Mouse (Mus musculus): ENCODE results near the gene Mansc4. TPM values are rescaled to one million over a fixed set of nuclear protein-coding genes. Genes with fewer than 3 reads are reported as not detected.
A peak's percentile ranks its signal among the peaks of the same experiment; 100 is the strongest.

The Mansc4 gene
- total RNA-seq, 2 experiments from 2014 or later = not detected

DNA sequence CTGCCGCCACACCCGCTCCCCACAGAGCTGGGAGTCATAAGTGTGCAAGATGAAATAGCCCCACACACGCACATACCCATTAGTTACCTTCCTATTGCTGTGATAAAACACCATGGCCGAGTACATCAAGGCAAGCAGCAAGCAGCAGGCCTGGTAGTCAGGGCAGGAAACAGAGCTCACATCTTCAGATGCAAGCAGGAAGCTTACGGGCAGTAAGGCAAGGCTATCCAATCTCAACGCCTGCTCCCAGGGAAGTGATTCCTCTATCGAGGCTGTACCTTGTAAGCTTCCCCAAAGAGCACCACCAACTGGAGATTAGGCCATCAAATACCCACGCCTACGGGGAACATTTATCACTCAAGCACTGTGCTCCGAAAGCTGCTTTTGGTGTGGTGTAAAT is 6.9 kb downstream of the Mansc4 start:
- no peak for DNase-seq

DNA sequence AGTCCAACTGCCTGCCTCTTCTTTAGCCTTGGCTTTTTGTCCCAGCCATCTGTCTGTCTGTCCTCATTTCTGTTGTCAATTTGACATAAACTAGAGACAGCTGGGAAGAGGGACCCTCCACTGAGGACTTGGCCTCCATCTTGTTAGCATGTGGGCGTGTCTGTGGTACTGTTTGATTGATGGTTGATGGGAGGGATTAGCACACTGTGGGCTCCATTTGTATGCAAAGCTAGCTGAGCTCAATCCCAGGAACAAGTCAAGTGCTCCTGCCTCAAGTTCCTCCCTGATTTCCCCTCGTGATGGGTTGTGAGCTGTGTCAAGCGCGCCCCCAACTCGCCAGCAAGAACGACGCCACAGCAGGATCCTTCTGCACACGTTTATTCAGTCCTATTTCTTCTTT is 10.0 kb downstream of the Mansc4 start:
- no peak for DNase-seq

DNA sequence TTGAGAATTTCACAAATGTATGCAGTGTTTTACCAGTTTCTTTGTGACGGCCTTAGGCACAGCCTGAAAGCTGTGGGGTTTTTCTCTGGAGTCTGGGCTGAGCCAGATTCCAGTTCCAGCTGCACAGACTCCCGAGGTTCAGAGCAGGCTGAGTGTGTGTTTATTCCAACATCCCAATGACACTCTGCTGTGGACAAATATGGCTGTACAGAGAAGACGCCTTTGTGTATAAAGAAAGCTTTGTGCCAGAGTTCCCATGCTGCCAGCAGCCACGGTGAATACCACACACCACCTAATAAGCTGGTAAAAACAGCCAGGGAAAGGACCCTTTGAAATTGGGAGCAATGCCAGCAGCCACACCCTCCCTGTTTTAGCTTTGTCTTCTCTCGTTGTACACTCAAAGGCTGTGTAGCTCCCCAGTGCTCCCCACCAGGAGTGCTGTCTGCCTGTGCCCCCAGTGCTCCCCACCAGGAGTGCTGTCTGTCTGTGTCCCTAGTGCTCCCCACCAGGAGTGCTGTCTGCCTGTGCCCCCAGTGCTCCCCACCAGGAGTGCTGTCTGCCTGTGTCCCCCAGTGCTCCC is 10.9 kb downstream of the Mansc4 start:
- DNase-seq = no peak

DNA sequence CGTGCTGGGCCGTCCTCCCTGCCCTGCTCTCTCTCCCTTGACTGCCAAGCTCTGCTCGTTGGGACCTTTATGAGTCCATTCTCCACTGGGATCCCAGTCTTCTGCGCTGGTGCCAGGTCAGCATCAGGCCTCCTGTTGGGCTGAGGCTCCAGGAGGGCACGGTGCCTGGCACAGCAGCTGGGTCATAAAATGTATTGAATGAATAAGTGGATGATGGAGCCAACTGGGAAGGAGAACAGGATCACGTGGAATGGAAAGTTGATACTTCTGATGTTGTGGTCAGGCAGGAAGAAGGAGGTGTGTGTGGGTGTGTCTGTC is 21.9 kb downstream of the Mansc4 start:
- DNase-seq = peak; percentile 42 to 72

DNA sequence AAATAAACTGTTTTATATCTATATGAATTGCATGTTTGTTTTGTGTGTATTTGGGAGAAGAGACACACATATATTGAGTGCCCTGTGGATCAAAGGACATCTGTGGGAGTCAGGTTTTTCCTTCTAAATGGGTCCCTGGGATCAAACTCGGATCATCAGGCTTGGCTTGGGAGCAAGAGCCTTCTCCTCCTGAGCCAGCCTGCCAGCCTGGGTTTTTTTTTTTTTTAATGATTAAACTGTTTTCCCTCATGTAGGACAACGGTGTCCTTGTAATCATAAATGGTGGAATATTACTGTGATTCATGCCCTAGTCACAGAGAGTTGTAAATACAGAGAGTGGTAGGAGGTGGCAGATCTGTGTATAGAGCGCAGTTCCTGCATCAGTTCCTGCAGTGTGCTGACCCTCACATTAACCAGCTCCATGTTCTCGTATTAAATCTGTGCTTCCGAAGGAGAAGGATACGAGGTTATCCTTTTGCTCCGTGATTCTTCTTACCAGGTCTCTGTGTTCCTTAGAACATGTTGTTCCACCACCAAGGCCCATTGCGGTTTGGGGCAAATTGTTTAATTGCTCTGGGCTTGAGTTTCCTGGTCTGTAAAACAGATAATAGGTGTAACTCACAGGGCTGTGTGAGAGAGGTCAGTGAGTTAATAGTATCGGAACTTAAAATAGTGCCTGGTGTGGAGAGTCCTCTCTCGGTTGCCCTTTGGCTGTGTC is 22.4 kb downstream of the Mansc4 start:
- DNase-seq = no peak

DNA sequence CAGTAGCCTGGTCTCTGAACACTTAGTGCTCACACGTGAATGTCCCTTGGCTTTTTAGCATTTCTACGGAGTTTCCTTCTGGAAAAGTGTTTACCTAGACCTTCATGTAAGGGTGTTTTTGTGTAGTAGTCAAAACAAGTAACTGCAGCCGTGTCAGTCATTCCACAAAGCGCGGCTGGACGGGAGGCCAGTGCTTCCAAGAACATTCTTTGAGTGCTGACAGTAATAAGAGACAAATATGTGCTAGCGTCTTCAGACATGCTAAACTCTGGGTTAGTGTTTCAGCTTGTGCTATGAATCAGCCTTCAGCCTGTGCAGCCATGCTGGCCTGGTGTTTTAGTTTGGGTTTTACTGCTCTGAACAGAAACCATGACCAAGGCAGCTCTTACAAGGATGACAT is 24.1 kb downstream of the Mansc4 start:
- DNase-seq = no peak

DNA sequence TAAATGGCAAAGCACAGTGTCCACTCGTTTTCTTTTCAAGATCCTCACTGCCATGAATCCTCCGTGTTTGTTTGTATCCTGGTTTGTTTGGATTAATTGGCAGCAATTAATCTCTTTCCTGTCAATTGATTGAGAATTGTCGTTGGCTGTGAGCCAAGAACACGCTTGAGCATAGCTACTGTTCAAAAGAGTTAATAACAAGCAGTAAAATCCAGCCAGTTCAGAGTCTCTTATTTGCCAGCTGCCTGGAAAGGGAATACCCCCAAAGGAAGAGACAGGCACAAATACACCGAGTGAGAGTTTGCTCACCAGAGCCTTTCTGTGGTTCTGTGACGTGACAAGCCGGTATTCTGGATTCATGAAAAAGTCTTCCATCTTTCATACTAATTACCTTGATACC is 24.8 kb downstream of the Mansc4 start:
- DNase-seq = no peak

DNA sequence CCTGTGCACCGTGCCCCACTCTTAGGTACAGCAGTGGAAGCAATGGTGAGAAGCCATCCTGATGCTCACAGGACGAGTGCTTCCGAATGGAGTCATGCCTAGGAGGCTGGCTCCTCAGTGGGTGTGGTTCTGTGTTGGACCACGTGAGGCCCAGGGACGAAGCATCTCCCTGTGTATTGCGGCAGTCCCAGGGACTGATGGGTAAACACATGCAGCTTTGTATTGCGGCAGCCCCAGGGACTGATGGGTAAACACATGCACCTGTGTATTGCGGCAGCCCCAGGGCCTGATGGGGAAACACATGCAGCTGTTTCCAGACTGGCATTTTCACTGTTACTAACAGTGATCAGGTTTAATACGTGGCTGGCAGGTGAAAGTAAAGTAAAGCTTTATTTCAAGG is 25.2 kb downstream of the Mansc4 start:
- DNase-seq = no peak

DNA sequence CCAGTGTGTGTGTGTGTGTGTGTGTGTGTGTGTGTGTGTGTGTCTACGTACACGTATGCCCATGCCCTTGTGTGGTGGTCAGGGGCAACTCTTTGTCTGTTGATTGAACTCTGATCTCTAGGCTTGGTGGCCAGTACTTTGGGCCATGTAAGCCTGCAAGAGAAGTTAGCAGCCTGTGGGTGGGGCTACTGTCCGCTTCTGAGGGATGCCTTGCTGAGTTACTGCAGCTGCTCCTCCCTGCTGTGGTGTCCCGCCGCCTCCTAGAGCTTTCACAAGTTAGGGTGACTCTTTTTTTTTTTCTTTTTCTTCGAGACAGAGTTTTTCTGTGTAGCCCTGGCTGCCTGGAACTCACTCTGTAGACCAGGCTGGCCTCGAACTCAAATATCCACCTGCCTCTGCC is 27.5 kb downstream of the Mansc4 start:
- DNase-seq = peak; percentile 23 to 31

DNA sequence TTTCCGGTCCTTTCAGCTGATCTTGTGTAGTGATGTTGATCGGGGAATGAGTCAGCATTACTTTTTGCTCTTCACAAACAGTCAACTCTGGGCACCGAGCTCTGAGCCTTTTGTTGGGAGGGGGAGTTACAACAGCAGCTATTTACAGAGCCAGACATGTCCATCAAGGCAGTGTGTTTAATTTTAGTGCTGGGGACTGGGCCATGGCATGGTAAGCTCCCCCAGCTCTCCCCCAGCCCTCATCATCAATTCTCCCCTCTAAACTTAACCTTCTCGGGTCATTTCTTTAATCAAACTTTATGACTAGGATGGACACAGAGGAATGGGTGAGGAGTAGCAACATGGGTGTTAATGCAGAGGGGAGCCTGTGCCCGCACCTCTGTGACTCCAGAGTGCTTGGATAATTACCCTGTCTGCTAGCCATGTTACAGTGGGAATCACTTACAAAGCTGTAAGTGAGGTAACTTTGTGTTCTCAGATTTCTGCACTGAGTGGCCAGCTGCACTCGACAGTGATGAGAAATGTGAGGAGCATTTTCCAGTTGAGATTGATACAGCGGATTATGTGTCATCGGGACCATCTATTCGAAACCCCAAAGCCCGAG is 31.4 kb downstream of the Mansc4 start:
- DNase-seq = no peak

DNA sequence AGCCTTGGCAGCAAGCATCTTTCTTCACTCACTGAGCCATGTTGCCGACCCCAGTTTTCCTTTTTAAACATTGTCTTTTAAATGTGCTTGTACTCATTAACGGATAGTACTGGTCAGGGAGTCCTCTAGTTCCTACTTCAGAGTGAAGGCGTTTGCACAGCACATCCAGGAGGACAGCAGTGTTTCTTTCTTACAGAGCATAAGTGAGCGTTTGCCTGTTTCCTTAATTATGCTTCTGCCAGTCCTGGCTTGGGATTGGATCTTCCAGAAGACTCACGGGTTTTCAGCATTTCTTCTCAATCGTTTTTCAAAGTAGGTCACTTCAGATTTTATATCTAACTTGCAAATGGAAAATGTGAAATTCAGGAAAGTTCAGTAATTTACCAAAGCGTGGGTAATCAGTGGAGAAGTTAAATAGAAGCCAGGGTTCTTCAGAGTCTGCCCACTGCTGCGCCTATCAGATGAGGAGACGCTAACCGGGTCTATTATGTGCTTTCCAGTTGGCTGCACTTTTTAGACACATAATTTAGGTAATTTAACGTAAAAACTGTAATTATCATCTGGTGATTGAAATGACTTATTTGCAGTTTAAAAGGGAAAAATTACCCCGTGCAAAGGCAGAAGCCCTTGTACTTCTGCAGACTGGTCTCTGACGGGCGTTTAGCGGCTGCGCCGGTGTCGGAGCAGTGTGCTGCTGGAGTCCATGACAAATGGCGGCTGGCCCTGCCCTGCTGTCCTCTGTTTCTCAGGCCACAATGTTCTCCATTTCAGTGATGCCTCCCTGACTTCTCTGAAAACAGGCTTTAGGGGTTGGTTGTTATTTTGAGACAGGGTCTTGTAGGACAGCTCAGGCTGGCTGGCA is 32.8 kb downstream of the Mansc4 start:
- no peak for DNase-seq

DNA sequence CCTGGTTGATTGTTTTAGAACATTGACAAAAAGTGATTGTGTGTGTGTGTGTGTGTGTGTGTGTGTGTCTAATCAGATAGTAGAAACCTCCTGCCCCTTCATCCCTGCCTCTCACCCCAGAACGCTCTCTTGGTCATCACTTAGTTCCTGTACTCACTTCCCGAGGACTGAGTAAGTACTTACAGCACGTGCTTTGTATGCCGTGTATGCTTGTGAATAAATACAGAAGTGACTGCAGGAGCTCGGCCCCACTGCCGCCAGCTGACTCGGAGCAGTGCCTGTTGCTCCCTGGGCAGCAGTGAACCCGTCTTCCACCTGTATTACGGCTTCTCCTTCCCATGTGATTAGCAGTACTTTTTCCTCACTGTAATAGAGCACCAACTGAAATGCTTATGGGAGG is 34.4 kb downstream of the Mansc4 start:
- no peak for DNase-seq

DNA sequence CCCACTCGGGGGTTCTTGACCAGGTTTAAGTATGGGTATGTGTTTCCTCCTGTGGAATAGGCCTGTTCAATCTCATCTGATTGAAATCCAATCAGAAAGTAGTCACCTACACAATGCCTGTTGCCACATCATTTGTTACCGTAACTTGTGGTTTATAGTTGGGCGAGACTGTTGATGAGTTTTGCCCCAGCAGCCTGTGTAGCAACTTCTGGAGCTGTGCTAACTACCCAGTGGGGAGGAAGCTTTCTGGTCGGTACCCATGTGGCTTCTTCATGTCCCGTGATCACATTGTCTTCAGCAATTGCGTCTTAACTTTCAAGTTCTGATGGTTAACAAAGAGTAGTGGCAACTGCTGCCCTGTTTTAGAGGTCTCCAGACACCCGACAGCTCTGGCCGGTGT is 35.2 kb downstream of the Mansc4 start:
- DNase-seq = no peak

DNA sequence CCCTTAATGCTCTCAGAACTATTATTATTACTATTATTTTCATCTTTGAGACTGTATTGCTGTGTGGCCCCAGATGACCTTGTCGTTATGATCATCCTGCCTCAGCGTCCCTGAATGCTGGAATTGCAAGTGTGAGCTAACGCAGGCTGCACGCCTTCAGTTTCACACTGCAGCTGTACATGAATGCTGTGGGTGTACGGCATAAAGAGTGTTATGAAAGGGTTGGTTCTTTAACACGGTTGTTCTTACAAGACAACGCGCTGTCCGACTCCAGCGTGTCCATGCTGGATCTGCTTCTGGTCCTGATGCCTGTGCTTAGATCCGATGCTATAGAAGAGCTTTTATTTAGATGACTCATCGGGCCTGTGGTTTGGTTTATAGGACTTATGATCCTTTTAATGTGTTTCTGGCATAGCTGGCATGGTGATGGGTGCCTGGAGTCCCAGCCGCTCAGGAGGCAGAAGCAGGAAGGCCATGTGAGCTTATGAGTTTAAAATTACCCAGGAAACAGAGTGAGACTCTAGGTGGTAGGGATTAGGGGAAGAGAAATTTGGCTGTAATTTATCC is 37.5 kb downstream of the Mansc4 start:
- no peak for DNase-seq

DNA sequence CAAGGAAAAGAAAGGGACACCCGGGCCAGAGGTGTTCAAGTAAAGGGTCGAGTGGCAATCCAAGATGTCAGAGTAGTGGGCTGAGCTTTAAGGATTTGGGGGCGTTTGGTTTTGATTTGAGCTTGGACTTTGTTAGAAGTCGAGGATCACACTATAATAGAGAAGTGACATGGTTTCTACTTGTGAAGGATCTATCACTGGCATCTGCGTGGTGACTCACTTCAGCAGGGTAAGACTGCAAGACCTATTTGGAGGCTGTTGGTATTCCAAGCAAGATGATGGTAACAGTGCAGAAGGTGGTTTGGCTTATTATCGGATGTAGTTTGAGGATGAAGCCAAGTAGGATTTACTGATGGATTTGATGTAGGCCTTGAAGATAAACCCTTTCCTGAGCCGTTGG is 43.2 kb downstream of the Mansc4 start:
- no peak for DNase-seq

DNA sequence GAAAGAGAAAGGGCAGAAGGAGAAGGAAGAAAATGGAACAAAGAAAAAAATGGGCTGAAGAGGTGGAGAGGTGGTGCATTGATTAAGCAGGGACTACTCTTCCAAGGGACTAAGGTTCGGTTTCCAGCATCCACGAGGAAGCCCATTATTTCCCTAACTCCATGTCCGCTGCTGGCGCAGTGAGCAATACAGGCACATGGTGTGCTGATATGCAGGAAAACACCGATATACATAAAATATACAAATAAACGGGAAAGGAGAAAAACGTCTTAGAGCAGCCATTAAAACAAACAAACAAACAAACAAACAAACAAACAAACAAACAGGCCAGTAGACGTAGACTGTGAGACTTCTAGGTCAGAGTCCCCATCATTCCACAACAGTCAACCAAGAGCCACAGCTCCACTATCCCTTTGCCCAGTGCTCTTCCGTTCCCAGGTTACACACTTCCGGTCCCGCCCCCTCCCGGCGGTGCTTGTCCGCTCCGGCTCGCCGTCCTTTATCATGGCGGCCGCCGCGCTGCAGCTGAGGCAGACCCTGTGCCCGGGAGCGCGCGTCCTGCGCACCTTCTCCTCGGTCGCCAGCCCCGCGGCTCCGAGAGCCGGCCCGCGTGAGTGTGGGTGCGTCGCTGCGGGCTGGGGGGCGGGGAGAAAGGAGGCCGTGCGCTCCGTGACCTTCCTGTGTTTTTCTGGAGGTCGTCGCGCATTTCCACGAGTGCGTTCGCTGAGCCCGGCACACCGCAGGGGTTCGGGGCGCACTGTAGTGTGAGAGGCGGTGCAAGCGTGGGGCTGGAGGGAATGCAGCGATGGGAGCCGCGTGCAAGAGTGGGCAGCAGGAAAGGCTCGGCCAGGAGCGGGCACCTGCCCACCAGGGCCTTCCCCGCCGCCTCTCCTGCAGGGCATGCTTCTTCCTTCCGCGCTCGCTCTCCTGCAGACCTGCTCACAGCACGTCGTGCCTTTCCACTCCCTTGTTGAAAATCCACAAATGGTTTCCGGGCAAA is 44.2 kb downstream of the Mansc4 start, which contains the start of gene Mrps35:
Gene Mrps35 (plus strand): TSS at position 474 of the 1,000 bp plus-strand sequence.
- peak; percentile 92 to 95 for DNase-seq

DNA sequence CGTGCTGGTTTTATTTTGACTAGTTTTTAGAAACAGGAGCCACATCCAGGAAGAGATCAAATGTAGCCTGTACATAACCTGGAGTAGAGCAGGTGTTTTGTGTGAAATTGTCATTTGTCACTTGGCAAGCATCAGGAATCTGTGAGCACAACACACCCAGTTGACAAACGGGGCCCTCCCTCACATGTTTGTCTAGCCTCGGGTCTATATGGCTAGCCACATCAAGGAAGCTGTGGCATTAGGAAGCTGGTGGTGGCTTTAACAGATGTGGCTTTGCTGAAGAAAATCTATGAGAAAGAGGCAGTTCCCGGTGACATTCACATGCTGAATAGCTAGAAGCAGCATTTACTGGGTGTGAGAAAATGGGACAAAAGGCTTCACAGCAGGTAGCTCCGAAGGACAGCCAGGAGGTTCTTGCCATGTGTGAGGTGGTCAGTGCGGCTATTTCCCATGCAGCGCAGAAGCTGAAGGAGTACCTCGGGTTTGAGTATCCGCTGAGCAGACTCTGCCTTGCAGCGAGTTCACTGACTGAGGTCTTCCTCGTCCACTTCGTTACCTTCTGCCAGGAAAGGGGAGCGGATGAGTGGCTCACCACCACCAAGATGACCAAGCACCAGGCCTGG is 54.4 kb downstream of the Mansc4 start, which contains the start of gene Rep15:
Gene Rep15 (plus strand): TSS at position 282 of the 623 bp plus-strand sequence.
- no peak for DNase-seq

DNA sequence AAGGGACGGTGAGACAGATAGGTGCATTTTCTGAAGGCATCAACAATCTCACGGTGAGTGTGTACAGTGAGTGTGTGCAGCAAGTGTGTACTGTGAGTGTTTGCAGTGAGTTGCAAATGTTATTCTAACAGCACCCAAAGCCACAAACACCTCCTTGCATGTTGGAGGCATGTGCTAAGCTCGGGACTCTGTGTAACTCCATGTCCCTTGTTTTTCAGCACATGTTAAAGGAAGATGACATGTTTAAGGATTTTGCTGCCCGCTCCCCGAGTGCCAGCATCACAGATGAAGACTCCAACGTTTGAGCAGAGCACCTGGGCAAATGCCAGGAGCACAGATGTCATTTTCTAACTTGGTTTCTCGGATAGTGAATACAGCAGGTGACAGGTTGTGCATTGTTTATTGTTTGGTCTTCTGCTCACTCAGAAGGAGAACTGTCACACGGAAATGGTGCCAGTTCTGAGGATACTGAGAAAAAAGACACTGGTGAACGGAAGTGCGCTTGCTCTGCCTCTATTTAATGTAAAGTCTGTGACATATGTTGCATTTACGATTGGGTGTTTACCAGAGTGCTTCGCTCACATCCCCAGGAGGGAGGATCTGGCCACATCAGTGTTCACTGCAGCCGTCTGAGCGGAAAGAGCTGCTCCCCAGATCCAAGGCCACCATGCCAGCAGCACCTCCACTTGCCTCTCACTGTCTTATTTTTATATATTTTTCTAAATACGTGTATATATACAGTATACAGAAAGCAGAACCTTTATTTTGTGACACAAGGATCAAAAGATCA is 56.5 kb downstream of the Mansc4 start:
- DNase-seq = no peak

DNA sequence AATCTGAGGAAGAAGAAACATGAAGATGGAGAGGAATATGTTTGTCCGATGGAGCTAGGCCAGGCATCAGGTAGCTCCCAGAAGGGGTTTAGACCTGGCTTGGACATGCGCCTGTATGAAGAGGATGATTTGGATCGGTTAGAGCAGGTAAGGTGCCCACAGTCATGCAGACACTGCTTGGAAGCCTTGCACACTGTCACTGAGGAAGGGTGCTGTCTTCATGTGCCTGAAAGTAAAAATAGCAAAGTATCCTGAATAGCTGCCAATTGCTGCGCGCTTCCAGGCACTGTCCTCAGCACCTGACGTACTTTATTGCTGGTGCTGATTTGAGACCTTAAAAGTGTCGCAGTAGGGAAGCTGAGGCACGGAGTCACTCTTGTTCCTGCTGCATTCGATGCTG is 57.2 kb downstream of the Mansc4 start:
- DNase-seq = peak; percentile 67

DNA sequence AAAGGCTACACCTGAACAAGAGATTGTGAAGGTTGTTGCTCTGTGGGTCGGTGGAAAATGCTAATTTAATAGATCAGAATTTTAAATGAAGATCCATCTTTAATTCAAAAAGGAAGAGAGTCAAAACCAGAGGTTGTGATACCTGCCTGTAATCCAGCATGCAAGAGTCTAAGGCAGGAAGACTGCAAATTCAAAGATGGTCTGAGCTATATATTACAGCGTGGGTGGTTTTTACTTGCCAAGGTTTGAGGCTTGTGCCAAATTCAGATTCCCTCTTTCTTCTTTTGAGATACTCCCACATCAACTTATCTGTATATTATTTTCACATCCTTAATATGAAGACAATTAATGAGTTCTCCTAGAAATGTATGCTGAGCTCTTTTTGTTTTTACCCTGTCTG is 58.4 kb downstream of the Mansc4 start:
- no peak for DNase-seq
